Mouse (Mus musculus): Measurements from ENCODE around the gene Hamp.

GRCm38 (mm10) chr7:30952441-30953265, 8.8 kb upstream of the Hamp start:
- no peak for TF ChIP-seq CTCF (conservative IDR thresholded peaks at IDR 0.05; ENCODE audit: low read length)
- TF ChIP-seq NANOG (IDR thresholded peaks at IDR 0.05; ENCODE audit: borderline replicate concordance, low read length), result no peak
